Mouse (Mus musculus): ENCODE measurements at regions not wholly inside any gene's neighbourhood (a gene's known extent, or its start where the extent isn't known, plus 50 kb on each side); places are given as distances from the start of the nearest gene placed in this dataset.

DNA sequence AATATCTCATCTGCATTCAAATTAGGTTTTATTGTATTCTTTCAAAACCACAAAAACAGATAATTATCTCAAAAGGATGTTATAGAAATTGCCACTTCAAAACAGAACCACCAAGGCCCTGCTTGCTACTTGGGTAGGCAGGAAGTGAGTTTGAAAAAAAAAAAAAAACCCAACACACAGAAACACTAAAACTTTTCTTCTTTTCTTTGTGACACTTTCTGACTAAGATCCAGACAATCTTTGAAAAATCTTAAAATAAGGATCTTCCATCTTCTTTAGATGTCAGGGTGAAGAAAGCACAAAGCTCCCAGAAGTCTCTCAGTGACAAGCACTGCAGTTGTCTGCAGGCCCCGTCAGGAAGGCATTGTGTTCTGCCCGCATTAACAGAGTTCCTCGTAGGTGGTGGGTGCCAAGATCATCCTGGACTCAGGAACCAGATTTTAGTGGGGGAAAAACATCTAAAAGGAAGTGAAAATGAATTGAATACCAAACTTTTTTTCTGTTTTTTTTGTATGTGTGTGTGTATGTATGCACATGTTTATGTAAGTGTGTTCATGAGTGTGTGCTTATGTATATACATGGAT is 154.0 kb downstream of the Dusp6 start:
- DNase-seq (ENCODE audit: low spot score) = no peak

GRCm38 (mm10) chr10:99417591-99417990 is 154.6 kb downstream of the Dusp6 start:
- no peak for DNase-seq (ENCODE audit: low spot score)

DNA sequence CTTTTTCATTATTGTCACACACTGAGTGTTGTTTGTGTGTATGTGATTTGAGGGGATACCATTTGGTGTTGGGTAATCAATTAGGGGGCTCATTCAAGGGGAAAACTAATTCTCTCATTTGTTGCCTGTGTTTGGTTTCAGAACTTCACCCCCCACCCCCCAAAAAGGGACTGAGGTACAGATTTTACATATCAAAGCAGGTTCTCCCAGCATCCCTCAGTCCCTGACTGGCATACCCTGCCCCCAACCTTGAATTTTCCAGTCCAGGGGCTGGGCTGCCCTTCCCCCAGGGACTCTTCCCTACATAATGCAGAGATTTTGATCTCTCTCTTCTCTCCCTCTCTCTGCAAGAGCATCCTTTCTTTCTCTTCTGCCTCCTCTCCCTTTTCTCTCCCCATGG is 155.5 kb downstream of the Dusp6 start:
- no peak for DNase-seq (ENCODE audit: low spot score)

- DNase-seq (ENCODE audit: low spot score) = no peak
Observed at GRCm38 (mm10) chr10:99419532-99419931, 156.5 kb downstream of the Dusp6 start.

DNA sequence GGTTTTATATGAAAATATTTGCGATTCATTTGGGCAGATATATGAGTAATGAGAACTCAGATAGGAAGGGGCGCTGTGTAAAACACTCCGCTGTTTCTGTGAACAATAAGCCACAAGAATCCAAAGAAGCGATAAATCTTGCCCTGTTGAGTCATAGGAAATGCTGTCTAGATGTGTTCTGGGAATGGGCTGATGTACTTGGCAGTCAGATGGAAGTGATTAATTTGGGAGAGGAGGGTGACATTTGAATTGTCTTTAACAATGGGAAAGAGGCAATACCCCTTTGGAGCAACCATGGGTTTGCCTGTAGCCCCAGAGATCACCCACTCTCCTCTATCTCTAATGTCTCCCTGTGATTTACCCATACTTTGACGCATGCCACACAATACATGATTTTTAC is 160.4 kb downstream of the Dusp6 start:
- no peak for DNase-seq (ENCODE audit: low spot score)

DNA sequence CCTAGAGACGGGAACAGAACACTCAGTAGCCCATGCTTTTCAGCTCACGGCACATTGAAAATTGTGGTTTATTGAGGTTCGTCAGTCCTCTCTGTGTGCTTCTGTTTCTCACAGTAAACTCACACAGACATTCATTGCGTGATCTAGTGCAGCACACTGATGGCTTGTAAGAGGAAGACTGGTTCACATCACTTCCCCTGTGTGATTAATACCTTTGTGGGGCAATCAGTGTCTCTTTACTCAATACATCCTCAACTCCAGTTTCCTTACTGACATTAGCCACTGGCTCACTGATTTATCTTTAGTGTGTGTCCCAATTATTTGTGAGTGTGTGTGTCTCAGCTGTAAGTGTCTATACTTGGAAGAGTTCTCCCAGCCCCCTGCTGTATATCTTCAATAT is 162.2 kb downstream of the Dusp6 start:
- DNase-seq (ENCODE audit: low spot score) = no peak

DNA sequence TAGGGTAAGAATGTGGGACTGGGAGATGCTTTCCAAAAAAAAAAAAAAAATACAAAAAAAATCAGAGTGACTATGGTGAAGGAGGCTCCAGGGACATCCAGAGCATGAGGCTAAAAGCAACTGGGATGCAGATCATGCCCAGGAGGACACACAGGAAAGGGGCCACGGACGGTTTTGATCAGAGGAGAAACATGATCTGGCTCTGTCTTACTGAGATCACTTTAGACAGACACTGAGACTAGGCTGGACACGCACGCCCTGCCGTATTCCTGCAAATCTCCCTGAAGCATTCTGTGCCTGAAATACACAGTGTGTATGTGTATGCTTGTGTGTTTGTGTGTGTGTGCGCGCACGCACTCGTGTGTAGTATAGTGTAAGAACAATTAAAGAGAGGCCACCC is 167.1 kb downstream of the Dusp6 start:
- DNase-seq (ENCODE audit: low spot score) = no peak

- no peak for DNase-seq (ENCODE audit: low spot score)
Observed at GRCm38 (mm10) chr10:99430669-99431561, 167.9 kb downstream of the Dusp6 start.

GRCm38 (mm10) chr10:99437060-99437459 is 174.0 kb downstream of the Dusp6 start:
- no peak for DNase-seq (ENCODE audit: low spot score)

DNA sequence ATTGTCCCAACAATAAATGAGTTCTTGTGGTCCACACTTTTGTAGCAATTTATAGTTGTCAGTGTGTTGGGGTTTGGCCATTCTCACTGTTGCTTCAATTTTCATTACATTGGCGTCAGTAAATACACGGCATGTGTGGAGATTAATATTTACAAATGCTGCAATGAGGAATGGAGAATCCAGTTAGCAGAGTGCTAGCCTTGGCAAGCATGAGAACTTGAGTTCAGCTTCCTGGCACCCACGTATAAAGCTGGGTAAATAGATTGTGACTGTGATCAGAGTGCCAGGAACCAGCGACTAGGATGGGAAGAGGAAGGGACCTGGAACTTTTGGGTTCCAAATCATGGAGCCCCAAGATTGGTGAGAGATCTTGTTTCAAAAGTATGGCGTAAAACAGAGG is 177.1 kb downstream of the Dusp6 start:
- no peak for DNase-seq (ENCODE audit: low spot score)

DNA sequence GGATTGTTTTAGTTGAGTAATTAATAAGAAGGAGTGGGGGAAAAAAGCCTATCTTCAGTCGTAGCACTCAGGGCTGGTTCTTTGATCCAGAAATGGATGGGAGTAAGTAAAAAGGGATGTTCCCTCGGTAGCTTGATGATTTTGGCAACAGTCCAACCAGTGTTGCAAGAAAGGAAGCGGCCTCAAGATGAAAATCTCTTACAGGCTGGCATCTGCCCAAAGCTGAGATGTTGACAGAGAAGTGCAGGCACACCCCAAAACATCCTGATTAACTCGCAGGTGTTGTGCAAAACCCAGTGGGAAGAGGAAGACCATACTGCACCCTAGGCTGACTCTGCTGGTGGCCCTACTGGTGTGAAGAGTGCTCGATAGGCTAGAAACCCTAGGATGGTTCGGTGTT is 178.0 kb downstream of the Dusp6 start:
- peak; percentile 76 for DNase-seq (ENCODE audit: low spot score)

GRCm38 (mm10) chr10:99441931-99442330 is 178.9 kb downstream of the Dusp6 start:
- no peak for DNase-seq (ENCODE audit: low spot score)

DNA sequence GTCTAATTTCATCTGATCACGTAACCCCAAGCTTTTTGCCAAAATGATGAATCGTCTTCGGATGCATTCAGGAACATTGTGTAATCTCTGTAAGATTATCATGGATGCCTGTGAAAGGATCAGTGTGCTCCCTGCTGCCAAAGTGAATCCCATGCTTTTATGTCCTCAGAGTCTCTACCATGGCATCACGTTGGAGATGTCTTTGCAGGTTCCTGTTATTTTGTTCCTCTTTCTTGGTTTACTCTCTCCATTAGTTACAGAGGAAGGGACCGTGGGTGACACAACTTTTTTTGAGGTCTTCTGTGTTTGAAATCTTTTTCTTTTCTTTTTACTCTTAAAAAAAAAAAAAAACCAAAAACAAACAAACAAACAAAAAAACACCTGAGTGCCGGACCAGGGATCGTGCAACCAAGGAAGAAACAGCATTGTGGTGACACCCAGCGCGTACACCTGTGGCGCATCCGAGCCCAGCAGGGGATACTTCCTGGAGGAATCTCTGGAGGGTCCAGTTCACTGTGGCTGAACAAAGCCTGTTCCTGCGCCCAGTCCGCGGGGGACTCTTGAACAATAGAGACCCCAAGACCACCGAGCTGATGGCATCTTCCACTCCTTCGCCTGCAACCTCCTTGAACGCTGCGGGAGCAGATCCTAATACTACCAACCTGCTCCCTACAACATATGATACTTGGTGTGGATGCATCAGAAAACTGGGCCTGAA is 180.6 kb downstream of the Dusp6 start:
- DNase-seq (ENCODE audit: low spot score) = no peak

DNA sequence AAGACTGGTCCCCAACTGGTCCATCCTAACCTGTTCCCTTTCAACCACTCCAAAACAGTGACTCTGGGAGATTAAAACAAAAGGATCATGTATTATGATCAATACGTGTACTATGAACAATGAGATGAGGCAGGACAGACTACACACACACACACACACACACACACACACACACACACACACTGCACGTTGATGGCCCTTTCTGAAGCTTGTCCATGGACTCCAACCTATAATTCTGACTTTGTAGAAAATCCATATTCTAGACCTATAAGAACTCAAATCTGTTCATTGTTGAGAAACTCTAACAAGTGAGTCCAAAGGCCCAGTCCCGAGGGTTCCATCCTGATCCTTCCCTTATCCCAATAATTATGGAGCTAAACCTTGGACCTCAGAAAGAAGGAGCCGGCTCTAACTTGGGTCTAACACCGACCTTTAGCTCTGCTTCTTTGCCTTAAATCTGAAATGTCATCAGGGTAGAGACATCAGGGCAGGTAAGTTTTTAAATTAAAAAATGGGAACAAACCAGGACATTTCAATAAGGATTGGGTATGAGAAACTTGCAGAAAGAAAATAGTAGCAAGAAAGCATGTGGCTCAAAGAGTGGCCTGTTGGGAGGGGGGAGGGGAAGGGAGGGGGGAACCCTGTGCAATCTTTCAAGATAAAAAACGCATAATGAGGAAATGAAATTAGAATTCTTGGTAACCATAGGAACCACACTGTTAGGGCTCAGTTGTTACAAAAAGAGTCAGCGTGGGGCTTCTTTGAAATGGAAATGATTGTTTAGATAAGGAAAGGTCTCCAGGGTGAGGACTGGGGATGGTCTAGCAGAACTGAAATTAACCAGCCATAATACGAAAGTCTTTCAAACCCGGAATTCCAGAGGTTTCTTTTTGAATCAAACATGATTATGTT is 187.9 kb downstream of the Dusp6 start:
- DNase-seq (ENCODE audit: low spot score) = no peak

- DNase-seq (ENCODE audit: low spot score) = no peak
Observed at GRCm38 (mm10) chr10:99451639-99452417, 188.8 kb downstream of the Dusp6 start.

- no peak for DNase-seq (ENCODE audit: low spot score)
Observed at GRCm38 (mm10) chr10:99456180-99456579, 193.1 kb downstream of the Dusp6 start.

- DNase-seq (ENCODE audit: low spot score) = no peak
Observed at GRCm38 (mm10) chr10:99458047-99458446, 195.0 kb downstream of the Dusp6 start.

DNA sequence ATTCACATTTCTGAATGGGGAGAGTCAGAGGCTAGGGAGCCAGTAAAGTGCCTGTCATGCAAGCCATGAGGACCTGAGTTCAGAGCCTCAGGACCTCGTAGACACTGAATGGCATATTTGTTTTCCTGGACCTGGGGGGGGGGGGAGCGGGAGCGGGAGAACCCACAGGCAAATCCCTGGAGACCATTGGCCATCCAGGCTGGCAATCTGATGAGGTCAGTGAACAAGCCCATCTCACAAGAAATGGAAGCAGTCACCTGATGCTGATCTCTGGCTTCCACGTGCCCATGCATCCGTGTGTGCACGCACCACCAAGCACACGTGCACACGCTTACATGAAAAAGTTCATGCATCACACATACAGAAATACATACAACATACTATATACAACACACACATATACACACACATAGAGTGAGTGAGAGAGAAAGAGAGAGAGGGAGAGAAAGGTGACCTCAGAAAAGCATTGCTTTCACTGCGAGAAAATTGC is 196.2 kb downstream of the Dusp6 start:
- no peak for DNase-seq (ENCODE audit: low spot score)

GRCm38 (mm10) chr10:99459823-99460361 is 196.9 kb downstream of the Dusp6 start:
- DNase-seq (ENCODE audit: low spot score) = peak; percentile 36

DNA sequence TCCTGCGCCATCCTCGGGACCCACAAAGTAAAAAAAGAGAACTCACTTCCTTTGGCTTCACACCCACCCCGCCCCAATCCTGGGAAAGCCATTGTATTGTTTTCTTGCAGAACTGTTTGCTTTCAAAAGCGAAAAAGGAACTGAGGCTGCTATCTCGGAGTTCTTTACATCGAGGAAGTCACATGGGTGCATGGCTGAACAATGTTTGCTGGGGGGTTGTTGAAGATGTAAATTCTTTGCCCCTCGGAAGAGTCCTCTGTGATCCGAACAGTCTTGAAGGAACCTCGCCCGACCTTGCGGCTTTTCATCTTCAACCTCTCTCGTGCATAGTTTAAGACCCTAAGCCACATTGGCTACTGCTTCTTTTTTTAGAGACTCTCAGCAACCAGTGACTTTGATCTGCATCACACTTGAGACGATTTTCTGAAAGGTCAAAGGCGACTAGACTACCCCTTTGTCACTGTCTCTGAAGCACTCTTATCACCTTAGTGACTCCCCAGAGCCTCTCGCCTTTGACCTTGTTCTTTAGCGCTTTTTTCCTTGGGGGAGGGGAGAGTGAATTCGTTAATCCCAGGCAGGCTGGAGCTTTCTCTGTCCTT is 197.9 kb downstream of the Dusp6 start:
- DNase-seq (ENCODE audit: low spot score) = no peak

Measured in layer of hippocampus, adult 9-10 months (tissue).